Comparison of ENCODE assay signal across 9 mouse cellular contexts in genomic region chr7:25380392-25381283, GRCm38 (mm10). TPM values are rescaled to one million over a fixed set of nuclear protein-coding genes. Genes with fewer than 3 reads are reported as not detected.
DNase-seq lines count a peak whose midpoint lies in the region; ATAC-seq lines count a peak whose summit lies in the region.
"Had no signal": no experiment of that assay in that cellular context is flagged by ENCODE, and none has a peak within 500 bp of the region (broad histone marks: within the 10 kb centered on the region; RNA-seq: fewer than 3 reads in every experiment).

No protein-coding gene starts in this region.

- H3K27ac ChIP-seq in heart, embryonic 13.5 days (replicated peaks): peak overlapping the region; percentile 7; the same call in 1 of the 2 replicates
- H3K27ac ChIP-seq in embryonic facial prominence, embryonic 12.5 days: no peak overlapping the region
- H3K27ac ChIP-seq in limb, embryonic 10.5 days: no peak overlapping the region
- no peak overlapping the region for H3K27ac ChIP-seq in neural tube, embryonic 13.5 days (replicated peaks)

- peaks cover 35% of the 10 kb centered on the region for H3K4me1 ChIP-seq in heart, embryonic 13.5 days
- H3K4me1 ChIP-seq in embryonic facial prominence, embryonic 12.5 days: peaks cover 22% of the 10 kb centered on the region; the same call in 1 of the 2 replicates
- H3K4me1 ChIP-seq in limb, embryonic 10.5 days: peaks cover 33% of the 10 kb centered on the region
- H3K4me1 ChIP-seq in neural tube, embryonic 13.5 days (replicated peaks): peaks cover 20% of the 10 kb centered on the region

- no peaks in the 10 kb centered on the region for H3K9me3 ChIP-seq in heart, embryonic 13.5 days
- no peaks in the 10 kb centered on the region for H3K9me3 ChIP-seq in embryonic facial prominence, embryonic 12.5 days
- no peaks in the 10 kb centered on the region for H3K9me3 ChIP-seq in limb, embryonic 10.5 days (replicated peaks)
- no peaks in the 10 kb centered on the region for H3K9me3 ChIP-seq in neural tube, embryonic 13.5 days

- peak overlapping the region; percentile 55 for H3K4me3 ChIP-seq in heart, embryonic 13.5 days
- peak overlapping the region; percentile 38 for H3K4me3 ChIP-seq in embryonic facial prominence, embryonic 12.5 days
- H3K4me3 ChIP-seq in limb, embryonic 10.5 days: peak overlapping the region; percentile 60
- no peak overlapping the region for H3K4me3 ChIP-seq in neural tube, embryonic 13.5 days

- peak overlapping the region; percentile 85 for H3K9ac ChIP-seq in heart, embryonic 13.5 days
- H3K9ac ChIP-seq in embryonic facial prominence, embryonic 12.5 days: peak overlapping the region; percentile 60; the same call in 1 of the 2 replicates
- H3K9ac ChIP-seq in neural tube, embryonic 13.5 days: peak overlapping the region; percentile 62

- peak overlapping the region; percentile 85 for H3K4me2 ChIP-seq in heart, embryonic 13.5 days
- peak overlapping the region; percentile 82 for H3K4me2 ChIP-seq in embryonic facial prominence, embryonic 12.5 days (replicated peaks)
- 0 out of 2 replicates have a peak overlapping the region, but pooled peaks have one; percentile 55 for H3K4me2 ChIP-seq in neural tube, embryonic 13.5 days

- no peak for ATAC-seq in heart, embryonic 13.5 days (ENCODE audit: extremely low read depth, insufficient number of reproducible peaks, low FRiP score, low TSS enrichment)
- no peak for ATAC-seq in embryonic facial prominence, embryonic 12.5 days (ENCODE audit: insufficient number of reproducible peaks, insufficient read depth, low FRiP score, low TSS enrichment)
- no peak for ATAC-seq in neural tube, embryonic 13.5 days (ENCODE audit: low read depth)

- DNase-seq in heart, postnatal 4 days: no peak
- DNase-seq in limb, embryonic 10.5 days (ENCODE audit: low spot score): no peak
- DNase-seq in gastrocnemius, postnatal 25 days: no peak
- DNase-seq in testis, postnatal 10 days (ENCODE audit: low spot score): no peak
- no peak for DNase-seq in right cerebral cortex, postnatal 10 days (ENCODE audit: low spot score in 2 of 2)

- 47% methylated on average over 18 of the region's 18 CpGs for WGBS in heart, embryonic 13.5 days
- WGBS in embryonic facial prominence, embryonic 12.5 days: 51% methylated on average over 18 of the region's 18 CpGs
- WGBS in limb, embryonic 10.5 days: 58% methylated on average over 18 of the region's 18 CpGs
- WGBS in neural tube, embryonic 13.5 days: 74% methylated on average over 18 of the region's 18 CpGs

- H3K27me3 ChIP-seq in heart, embryonic 13.5 days (replicated peaks): no peaks in the 10 kb centered on the region
- peaks cover 5% of the 10 kb centered on the region; the same call in 1 of the 2 replicates for H3K27me3 ChIP-seq in embryonic facial prominence, embryonic 12.5 days
- H3K27me3 ChIP-seq in limb, embryonic 10.5 days (ENCODE audit: low read depth, poor library complexity, severe bottlenecking): peaks cover 27% of the 10 kb centered on the region
- peaks cover 8% of the 10 kb centered on the region; the same call in 1 of the 2 replicates for H3K27me3 ChIP-seq in neural tube, embryonic 13.5 days
- H3K27me3 ChIP-seq: Patski had no signal

- peaks cover 44% of the 10 kb centered on the region for H3K36me3 ChIP-seq in heart, embryonic 13.5 days
- H3K36me3 ChIP-seq in embryonic facial prominence, embryonic 12.5 days: peaks cover 39% of the 10 kb centered on the region
- peaks cover 35% of the 10 kb centered on the region for H3K36me3 ChIP-seq in limb, embryonic 10.5 days
- H3K36me3 ChIP-seq in neural tube, embryonic 13.5 days: peaks cover 50% of the 10 kb centered on the region

RNA-seq across cellular contexts. Expression of gene Cnfn, which starts 11.1 kb away (rescaled TPM):
- not detected in 2 replicates for polyA plus RNA-seq in heart, embryonic 13.5 days (2015; fragmentation: Nextera tagmentation; extraction: Ambion mirVana)
- total RNA-seq in heart, postnatal 4 days (2021): not detected
- 0.86 TPM in 1 of 2 replicates, not detected in the other for polyA plus RNA-seq in embryonic facial prominence, embryonic 12.5 days (2016; fragmentation: Nextera tagmentation; extraction: Ambion mirVana)
- not detected in 2 replicates for polyA plus RNA-seq in limb, embryonic 10.5 days (2016; fragmentation: Nextera tagmentation; extraction: Ambion mirVana)
- polyA plus RNA-seq in neural tube, embryonic 13.5 days (2015; fragmentation: Nextera tagmentation; extraction: Ambion mirVana): not detected in 2 replicates
- total RNA-seq in gastrocnemius, postnatal 25 days (2021): not detected
- polyA plus RNA-seq: Patski had no signal

RNA-seq across cellular contexts. Expression of gene Lipe, which starts 17.9 kb away (rescaled TPM):
- 5.7 and 6.9 TPM in 2 replicates for polyA plus RNA-seq in heart, embryonic 13.5 days (2015; fragmentation: Nextera tagmentation; extraction: Ambion mirVana)
- 10 to 100 TPM; 20.8 to 22.6 TPM for total RNA-seq in heart, postnatal 4 days (2021)
- 10.9 and 11.9 TPM in 2 replicates for polyA plus RNA-seq in embryonic facial prominence, embryonic 12.5 days (2016; fragmentation: Nextera tagmentation; extraction: Ambion mirVana)
- polyA plus RNA-seq in limb, embryonic 10.5 days (2016; fragmentation: Nextera tagmentation; extraction: Ambion mirVana): 8.4 and 8.9 TPM in 2 replicates
- polyA plus RNA-seq in neural tube, embryonic 13.5 days (2015; fragmentation: Nextera tagmentation; extraction: Ambion mirVana): 9.9 and 11.4 TPM in 2 replicates
- 10 to 100 TPM; 12.8 to 42.6 TPM for total RNA-seq in gastrocnemius, postnatal 25 days (2021)

RNA-seq across cellular contexts. Expression of gene Cxcl17, which starts 32.0 kb away (rescaled TPM):
- polyA plus RNA-seq in heart, embryonic 13.5 days (2015; fragmentation: Nextera tagmentation; extraction: Ambion mirVana): 0.27 and 0.40 TPM in 2 replicates
- not detected for total RNA-seq in heart, postnatal 4 days (2021)
- polyA plus RNA-seq in embryonic facial prominence, embryonic 12.5 days (2016; fragmentation: Nextera tagmentation; extraction: Ambion mirVana): 0.59 and 1.1 TPM in 2 replicates
- polyA plus RNA-seq in limb, embryonic 10.5 days (2016; fragmentation: Nextera tagmentation; extraction: Ambion mirVana): 0.54 and 0.91 TPM in 2 replicates
- polyA plus RNA-seq in neural tube, embryonic 13.5 days (2015; fragmentation: Nextera tagmentation; extraction: Ambion mirVana): 0.41 and 0.63 TPM in 2 replicates
- total RNA-seq in gastrocnemius, postnatal 25 days (2021): not detected
